Mouse (Mus musculus): ENCODE data around the gene Card14. TPM values are rescaled to one million over a fixed set of nuclear protein-coding genes. Genes with fewer than 3 reads are reported as not detected.
A peak's percentile ranks its signal among the peaks of the same experiment; 100 is the strongest.

The Card14 gene
- polyA plus RNA-seq (2015; fragmentation: Nextera tagmentation; extraction: Ambion mirVana), result 0.20 and 0.35 TPM in 2 replicates

GRCm38 (mm10) chr11:119307658-119307867 is at the start of gene Card14:
Card14 (plus strand) TSS chr11:119307768.
- H3K4me3 ChIP-seq (ENCODE audit: low read length), result no peak within 1 kb of the TSS
- H3K9ac ChIP-seq (ENCODE audit: low read length), result peak within 1 kb of the TSS; percentile 46
- H3K36me3 ChIP-seq (ENCODE audit: control insufficient read depth, insufficient read depth), result no peaks in the 10 kb centered on the region
- H3K4me2 ChIP-seq (ENCODE audit: low read depth, low read length), result peak within 1 kb of the TSS; percentile 26
- peaks cover 14% of the 10 kb centered on the region for H3K4me1 ChIP-seq (ENCODE audit: control insufficient read depth, insufficient read depth, low read length)
- peaks cover 5% of the 10 kb centered on the region; the same call in 1 of the 2 replicates for H3K27me3 ChIP-seq (ENCODE audit: control insufficient read depth, insufficient read depth, low read length)
- peak within 1 kb of the TSS; percentile 83 for H3K27ac ChIP-seq (ENCODE audit: low read length)
- H3K9me3 ChIP-seq (replicated peaks; ENCODE audit: control insufficient read depth, low read length), result no peaks in the 10 kb centered on the region
- WGBS, result 41% methylated on average over 1 of the region's 1 CpGs
- ATAC-seq (replicated peaks; ENCODE audit: extremely low read depth, insufficient read depth, low FRiP score), result no peak

GRCm38 (mm10) chr11:119258216-119258571 is 49.4 kb upstream of the Card14 start:
- no peak overlapping the region for H3K9ac ChIP-seq (ENCODE audit: low read length)
- ATAC-seq (replicated peaks; ENCODE audit: extremely low read depth, insufficient read depth, low FRiP score), result no peak
- no peaks in the 10 kb centered on the region for H3K36me3 ChIP-seq (ENCODE audit: control insufficient read depth, insufficient read depth)
- H3K4me3 ChIP-seq (ENCODE audit: low read length), result peak overlapping the region; percentile 36
- no peaks in the 10 kb centered on the region for H3K9me3 ChIP-seq (replicated peaks; ENCODE audit: control insufficient read depth, low read length)
- WGBS, result 55% methylated on average over 9 of the region's 9 CpGs
- no peaks in the 10 kb centered on the region for H3K4me1 ChIP-seq (ENCODE audit: control insufficient read depth, insufficient read depth, low read length)
- no peaks in the 10 kb centered on the region for H3K27me3 ChIP-seq (ENCODE audit: control insufficient read depth, insufficient read depth, low read length)
- 0 out of 2 replicates have a peak overlapping the region, but pooled peaks have one; percentile 1 for H3K27ac ChIP-seq (ENCODE audit: low read length)
- H3K4me2 ChIP-seq (ENCODE audit: low read depth, low read length), result peak overlapping the region; percentile 57

DNA sequence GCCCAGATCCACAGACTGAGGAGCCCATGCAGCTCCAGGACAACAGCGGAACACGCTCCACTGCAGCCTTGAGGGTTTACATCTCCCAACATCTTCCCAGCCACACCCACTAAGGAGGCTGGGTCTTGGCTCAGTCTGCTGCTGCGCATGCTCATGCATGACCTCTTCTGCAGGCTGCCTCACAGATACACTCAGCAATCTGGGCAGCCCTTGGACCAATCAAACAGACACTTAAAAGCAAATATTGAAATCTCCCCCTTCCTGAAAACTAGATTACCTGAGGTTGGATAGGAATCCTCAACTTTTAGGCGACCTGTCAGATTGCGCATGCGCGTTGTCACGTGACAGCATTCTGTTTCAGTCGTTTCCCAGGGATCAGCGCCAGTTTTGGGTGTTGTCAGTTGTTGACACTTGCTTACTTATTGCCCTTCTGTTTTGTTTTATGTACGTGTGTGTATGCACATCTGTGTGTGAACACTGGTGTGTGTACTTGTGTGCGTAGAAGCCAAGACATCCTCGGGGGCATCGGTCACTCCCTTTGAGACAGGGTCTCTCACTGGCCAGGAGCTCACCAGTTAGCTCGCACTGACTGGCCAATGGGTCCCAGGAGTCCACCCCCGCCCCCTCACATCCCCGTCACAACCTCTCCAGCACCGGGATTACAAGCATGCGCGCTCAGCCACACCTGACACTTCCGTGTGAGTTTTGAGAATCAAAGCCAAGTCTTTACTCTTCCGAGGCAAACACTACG is 48.8 kb upstream of the Card14 start:
- Histone ChIP-seq H3K4me2 (ENCODE audit: low read depth, low read length) (peak overlapping the region; percentile 57), H3K36me3 (ENCODE audit: control insufficient read depth, insufficient read depth) (no peaks in the 10 kb centered on the region), H3K9ac (ENCODE audit: low read length) (peak overlapping the region; percentile 46), H3K4me3 (ENCODE audit: low read length) (peak overlapping the region; percentile 36), H3K9me3 (replicated peaks; ENCODE audit: control insufficient read depth, low read length) (no peaks in the 10 kb centered on the region), H3K27ac (ENCODE audit: low read length) (0 out of 2 replicates have a peak overlapping the region, but pooled peaks have one; percentile 1), H3K4me1 (ENCODE audit: control insufficient read depth, insufficient read depth, low read length) (no peaks in the 10 kb centered on the region), H3K27me3 (ENCODE audit: control insufficient read depth, insufficient read depth, low read length) (no peaks in the 10 kb centered on the region)
- 55% methylated on average over 23 of the region's 23 CpGs for WGBS
- ATAC-seq (replicated peaks; ENCODE audit: extremely low read depth, insufficient read depth, low FRiP score), result peak; percentile 58

- H3K9ac ChIP-seq (ENCODE audit: low read length), result no peak overlapping the region
- no peaks in the 10 kb centered on the region for H3K27me3 ChIP-seq (ENCODE audit: control insufficient read depth, insufficient read depth, low read length)
- ATAC-seq (replicated peaks; ENCODE audit: extremely low read depth, insufficient read depth, low FRiP score), result no peak
- H3K4me3 ChIP-seq (ENCODE audit: low read length), result no peak overlapping the region
- no peak overlapping the region for H3K27ac ChIP-seq (ENCODE audit: low read length)
- 86% methylated on average over 8 of the region's 8 CpGs for WGBS
- H3K9me3 ChIP-seq (replicated peaks; ENCODE audit: control insufficient read depth, low read length), result no peaks in the 10 kb centered on the region
- H3K4me1 ChIP-seq (ENCODE audit: control insufficient read depth, insufficient read depth, low read length), result no peaks in the 10 kb centered on the region
- no peak overlapping the region for H3K4me2 ChIP-seq (ENCODE audit: low read depth, low read length)
- no peaks in the 10 kb centered on the region for H3K36me3 ChIP-seq (ENCODE audit: control insufficient read depth, insufficient read depth)
Measured at GRCm38 (mm10) chr11:119259977-119260376, 47.6 kb upstream of the Card14 start.

DNA sequence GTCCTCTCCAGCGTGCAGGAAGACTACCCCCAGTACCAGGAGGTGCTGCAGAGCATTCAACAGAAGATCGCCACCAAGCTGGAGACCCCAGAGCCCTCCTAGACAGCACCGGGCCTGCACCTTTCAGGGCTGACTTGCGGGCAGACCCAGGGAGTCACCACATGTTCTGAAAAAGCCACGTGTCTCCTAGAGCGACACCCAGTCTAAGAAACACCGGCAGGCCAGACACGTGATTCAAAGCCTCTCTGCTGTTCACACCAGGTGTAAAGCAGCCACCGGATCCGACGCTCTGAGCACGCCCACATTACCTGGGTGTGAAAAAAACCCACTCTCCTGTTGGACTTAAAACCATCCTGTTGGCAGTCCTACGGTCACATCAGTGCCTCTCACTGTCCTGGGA is 43.2 kb upstream of the Card14 start:
- ATAC-seq (replicated peaks; ENCODE audit: extremely low read depth, insufficient read depth, low FRiP score), result no peak
- no peak overlapping the region for H3K4me3 ChIP-seq (ENCODE audit: low read length)
- H3K36me3 ChIP-seq (ENCODE audit: control insufficient read depth, insufficient read depth), result no peaks in the 10 kb centered on the region
- no peak overlapping the region for H3K27ac ChIP-seq (ENCODE audit: low read length)
- no peaks in the 10 kb centered on the region for H3K27me3 ChIP-seq (ENCODE audit: control insufficient read depth, insufficient read depth, low read length)
- peaks cover 6% of the 10 kb centered on the region; the same call in 1 of the 2 replicates for H3K4me1 ChIP-seq (ENCODE audit: control insufficient read depth, insufficient read depth, low read length)
- no peak overlapping the region for H3K9ac ChIP-seq (ENCODE audit: low read length)
- 88% methylated on average over 13 of the region's 13 CpGs for WGBS
- H3K9me3 ChIP-seq (replicated peaks; ENCODE audit: control insufficient read depth, low read length), result no peaks in the 10 kb centered on the region
- H3K4me2 ChIP-seq (ENCODE audit: low read depth, low read length), result no peak overlapping the region

- H3K9me3 ChIP-seq (replicated peaks; ENCODE audit: control insufficient read depth, low read length), result no peaks in the 10 kb centered on the region
- H3K4me3 ChIP-seq (ENCODE audit: low read length), result no peak overlapping the region
- no peak for ATAC-seq (replicated peaks; ENCODE audit: extremely low read depth, insufficient read depth, low FRiP score)
- no peaks in the 10 kb centered on the region for H3K27me3 ChIP-seq (ENCODE audit: control insufficient read depth, insufficient read depth, low read length)
- 0 out of 2 replicates have a peak, but pooled peaks cover 3% of the 10 kb centered on the region for H3K36me3 ChIP-seq (ENCODE audit: control insufficient read depth, insufficient read depth)
- 80% methylated on average over 7 of the region's 7 CpGs for WGBS
- no peak overlapping the region for H3K4me2 ChIP-seq (ENCODE audit: low read depth, low read length)
- H3K4me1 ChIP-seq (ENCODE audit: control insufficient read depth, insufficient read depth, low read length), result peaks cover 6% of the 10 kb centered on the region; the same call in 1 of the 2 replicates
- H3K27ac ChIP-seq (ENCODE audit: low read length), result no peak overlapping the region
- H3K9ac ChIP-seq (ENCODE audit: low read length), result no peak overlapping the region
Measured at GRCm38 (mm10) chr11:119265811-119266210, 41.8 kb upstream of the Card14 start.

GRCm38 (mm10) chr11:119267241-119267674 is 40.3 kb upstream of the Card14 start:
- Histone ChIP-seq H3K4me1 (ENCODE audit: control insufficient read depth, insufficient read depth, low read length) (peaks cover 6% of the 10 kb centered on the region; the same call in 1 of the 2 replicates), H3K27ac (ENCODE audit: low read length) (no peak overlapping the region), H3K4me3 (ENCODE audit: low read length) (peak overlapping the region; percentile 65; the same call in 1 of the 2 replicates), H3K27me3 (ENCODE audit: control insufficient read depth, insufficient read depth, low read length) (no peaks in the 10 kb centered on the region), H3K36me3 (ENCODE audit: control insufficient read depth, insufficient read depth) (0 out of 2 replicates have a peak, but pooled peaks cover 4% of the 10 kb centered on the region), H3K9ac (ENCODE audit: low read length) (no peak overlapping the region; the same call in 1 of the 2 replicates), H3K4me2 (ENCODE audit: low read depth, low read length) (peak overlapping the region; percentile 87), H3K9me3 (replicated peaks; ENCODE audit: control insufficient read depth, low read length) (no peaks in the 10 kb centered on the region)
- no peak for ATAC-seq (replicated peaks; ENCODE audit: extremely low read depth, insufficient read depth, low FRiP score)
- WGBS, result 45% methylated on average over 6 of the region's 6 CpGs

DNA sequence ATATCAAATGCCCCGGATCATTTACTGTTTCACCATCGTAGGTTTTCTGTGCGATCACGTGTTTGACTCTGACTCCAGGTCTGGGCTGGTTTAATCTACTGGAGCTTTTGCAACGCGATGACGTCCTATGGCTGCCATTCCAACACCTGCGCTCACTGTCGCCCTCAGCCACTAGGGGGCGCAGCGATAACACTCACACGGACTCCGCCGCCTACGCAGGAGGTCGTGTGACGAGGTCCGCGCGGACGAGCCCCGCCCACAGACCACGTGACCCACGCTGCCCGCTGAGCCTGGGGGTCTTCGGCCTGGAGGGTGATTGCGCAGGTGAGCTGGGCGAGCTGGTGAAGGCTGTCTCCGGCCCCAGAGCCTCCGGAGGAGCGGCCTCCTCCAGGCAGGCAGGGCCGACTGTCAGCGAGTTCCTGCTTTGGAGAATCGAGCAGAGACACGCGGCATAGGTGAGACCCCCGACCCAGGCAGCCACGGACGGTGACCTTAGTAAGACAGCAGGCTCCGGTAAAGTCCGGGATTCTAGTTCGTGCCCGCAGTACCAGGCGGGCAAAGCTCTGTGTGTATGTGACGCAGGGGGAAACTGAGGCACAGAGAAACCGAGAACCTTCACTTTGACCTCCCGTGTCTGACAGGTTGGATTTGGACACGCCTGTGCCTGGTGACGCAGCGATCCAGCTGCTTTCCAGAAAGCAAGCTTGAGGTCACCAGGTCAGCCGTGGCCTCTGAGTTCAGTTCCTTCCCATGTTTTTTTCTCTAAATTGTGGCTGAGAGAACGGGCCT is 39.6 kb upstream of the Card14 start, which contains the start of gene Gaa:
Gaa (plus strand) TSS at position 120 of the 789 bp plus-strand sequence.
- peak within 1 kb of the TSS; percentile 82 for H3K9ac ChIP-seq (ENCODE audit: low read length)
- H3K9me3 ChIP-seq (replicated peaks; ENCODE audit: control insufficient read depth, low read length), result no peaks in the 10 kb centered on the region
- ATAC-seq (replicated peaks; ENCODE audit: extremely low read depth, insufficient read depth, low FRiP score), result peak; percentile 83
- H3K4me2 ChIP-seq (ENCODE audit: low read depth, low read length), result peak within 1 kb of the TSS; percentile 87
- 3% methylated on average over 52 of the region's 52 CpGs for WGBS
- H3K4me3 ChIP-seq (ENCODE audit: low read length), result peak within 1 kb of the TSS; percentile 65
- peaks cover 7% of the 10 kb centered on the region for H3K36me3 ChIP-seq (ENCODE audit: control insufficient read depth, insufficient read depth)
- peak within 1 kb of the TSS; percentile 11; the same call in 1 of the 2 replicates for H3K27ac ChIP-seq (ENCODE audit: low read length)
- H3K4me1 ChIP-seq (ENCODE audit: control insufficient read depth, insufficient read depth, low read length), result peaks cover 6% of the 10 kb centered on the region; the same call in 1 of the 2 replicates
- no peaks in the 10 kb centered on the region for H3K27me3 ChIP-seq (ENCODE audit: control insufficient read depth, insufficient read depth, low read length)
